Mouse (Mus musculus): ENCODE data around the gene Bpifa3. TPM values are rescaled to one million over a fixed set of nuclear protein-coding genes. Genes with fewer than 3 reads are reported as not detected.
"Not testable (repeated sequence)": the region's sequence is repeated elsewhere in the genome, so short reads cannot be mapped to it uniquely, and the experiment has no call there.

The Bpifa3 gene
- polyA plus RNA-seq, 1 experiment from 2014 or later: not detected

DNA sequence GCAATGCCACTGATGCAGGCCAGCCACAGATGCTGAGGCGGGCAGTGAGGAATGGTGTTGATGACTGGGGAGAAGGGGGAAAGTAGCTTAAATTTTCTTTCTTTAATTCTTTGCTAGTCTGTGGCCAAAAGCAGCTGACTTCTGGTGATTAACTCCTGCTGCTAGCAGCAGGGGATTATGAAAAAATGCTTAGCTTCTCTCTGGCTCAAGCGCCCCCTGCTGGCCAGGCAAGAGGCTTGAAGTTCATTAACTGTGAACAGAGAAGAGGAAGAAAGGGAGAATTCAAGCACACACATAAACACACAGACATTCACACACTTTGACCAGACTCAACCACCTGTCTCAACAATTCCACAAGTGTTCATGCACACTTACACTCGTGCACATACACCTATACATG is 28.3 kb downstream of the Bpifa3 start:
- Histone ChIP-seq H3K27ac (replicated peaks) (no peak overlapping the region), H3K9me3 (ENCODE audit: control insufficient read depth, low read length) (no peaks in the 10 kb centered on the region), H3K4me3 (ENCODE audit: low read depth, low read length) (no peak overlapping the region), H3K9ac (ENCODE audit: low read length) (no peak overlapping the region), H3K36me3 (ENCODE audit: control insufficient read depth, insufficient read depth, low read length) (no peaks in the 10 kb centered on the region), H3K4me2 (replicated peaks; ENCODE audit: low read depth) (no peak overlapping the region), H3K27me3 (ENCODE audit: control insufficient read depth, insufficient read depth, low read length) (no peaks in the 10 kb centered on the region), H3K4me1 (replicated peaks; ENCODE audit: control insufficient read depth, insufficient read depth) (no peaks in the 10 kb centered on the region)
- TF ChIP-seq CTCF (IDR thresholded peaks at IDR 0.05; ENCODE audit: low read depth): peak; percentile 74
- TF ChIP-seq EP300 (optimal IDR thresholded peaks at IDR 0.05): no peak
- ATAC-seq (ENCODE audit: low FRiP score, low TSS enrichment) (no peak), DNase-seq (ENCODE audit: low spot score) (no peak)
- 40% methylated on average over 3 of the region's 3 CpGs for WGBS

DNA sequence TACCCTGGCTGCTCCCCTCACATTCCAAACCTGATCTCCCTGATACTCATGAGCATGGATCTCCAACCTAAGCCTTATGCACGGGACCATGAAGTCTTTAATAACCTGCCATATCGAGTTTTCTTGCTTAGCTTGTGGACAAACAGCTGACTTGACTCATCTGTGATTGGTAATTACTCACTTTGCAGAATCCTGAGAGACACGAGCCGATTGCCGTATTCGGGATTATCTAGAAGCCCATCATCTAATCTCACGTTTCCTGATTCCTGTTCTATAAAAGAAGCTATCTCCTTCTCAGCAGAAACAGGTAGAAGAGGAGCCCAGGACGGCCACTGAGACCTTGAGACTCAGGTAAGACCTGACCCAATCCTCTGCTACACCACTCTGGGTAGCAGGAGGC is 32.2 kb downstream of the Bpifa3 start, which contains the start of gene Bpifa5:
Gene Bpifa5 (plus strand): TSS at position 301 of the 400 bp plus-strand sequence.
- ATAC-seq (ENCODE audit: low FRiP score, low TSS enrichment): no peak
- Histone ChIP-seq H3K27ac (replicated peaks) (no peak within 1 kb of the TSS), H3K4me2 (replicated peaks; ENCODE audit: low read depth) (no peak within 1 kb of the TSS), H3K9ac (ENCODE audit: low read length) (no peak within 1 kb of the TSS), H3K36me3 (ENCODE audit: control insufficient read depth, insufficient read depth, low read length) (no peaks in the 10 kb centered on the region), H3K4me3 (ENCODE audit: low read depth, low read length) (no peak within 1 kb of the TSS), H3K4me1 (replicated peaks; ENCODE audit: control insufficient read depth, insufficient read depth) (no peaks in the 10 kb centered on the region), H3K9me3 (ENCODE audit: control insufficient read depth, low read length) (no peaks in the 10 kb centered on the region), H3K27me3 (ENCODE audit: control insufficient read depth, insufficient read depth, low read length) (no peaks in the 10 kb centered on the region)
- WGBS: 78% methylated on average over 8 of the region's 8 CpGs
- no peak for TF ChIP-seq CTCF (IDR thresholded peaks at IDR 0.05; ENCODE audit: low read depth)
- no peak for TF ChIP-seq EP300 (optimal IDR thresholded peaks at IDR 0.05)
- no peak for DNase-seq (ENCODE audit: low spot score)

DNA sequence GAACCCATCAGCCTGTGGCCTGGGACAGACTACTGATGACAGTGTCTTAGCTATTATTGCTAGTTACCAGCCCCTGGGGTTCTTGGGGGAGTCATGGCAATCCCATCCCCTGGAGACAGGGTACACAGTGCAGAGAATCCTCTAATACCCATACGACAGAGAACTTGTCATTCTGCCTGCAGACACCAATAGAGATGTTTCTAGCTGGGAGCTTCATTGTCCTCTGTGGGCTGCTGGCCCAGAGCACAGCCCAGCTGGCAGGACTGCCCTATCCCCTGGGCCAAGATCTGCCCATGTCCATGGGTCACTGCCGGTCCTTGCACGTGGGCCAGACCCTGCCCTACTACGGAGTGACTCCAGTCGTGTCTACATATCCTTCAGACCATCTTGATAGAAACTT is 33.2 kb downstream of the Bpifa3 start:
- H3K4me1 ChIP-seq (replicated peaks; ENCODE audit: control insufficient read depth, insufficient read depth): no peaks in the 10 kb centered on the region
- TF ChIP-seq CTCF (IDR thresholded peaks at IDR 0.05; ENCODE audit: low read depth): no peak
- TF ChIP-seq EP300 (optimal IDR thresholded peaks at IDR 0.05): no peak
- no peak overlapping the region for H3K27ac ChIP-seq (replicated peaks)
- DNase-seq (ENCODE audit: low spot score): no peak
- H3K9ac ChIP-seq (ENCODE audit: low read length): no peak overlapping the region
- no peak overlapping the region for H3K4me3 ChIP-seq (ENCODE audit: low read depth, low read length)
- no peaks in the 10 kb centered on the region for H3K27me3 ChIP-seq (ENCODE audit: control insufficient read depth, insufficient read depth, low read length)
- H3K9me3 ChIP-seq (ENCODE audit: control insufficient read depth, low read length): no peaks in the 10 kb centered on the region
- no peak overlapping the region for H3K4me2 ChIP-seq (replicated peaks; ENCODE audit: low read depth)
- H3K36me3 ChIP-seq (ENCODE audit: control insufficient read depth, insufficient read depth, low read length): no peaks in the 10 kb centered on the region
- 85% methylated on average over 5 of the region's 5 CpGs for WGBS
- no peak for ATAC-seq (ENCODE audit: low FRiP score, low TSS enrichment)

DNA sequence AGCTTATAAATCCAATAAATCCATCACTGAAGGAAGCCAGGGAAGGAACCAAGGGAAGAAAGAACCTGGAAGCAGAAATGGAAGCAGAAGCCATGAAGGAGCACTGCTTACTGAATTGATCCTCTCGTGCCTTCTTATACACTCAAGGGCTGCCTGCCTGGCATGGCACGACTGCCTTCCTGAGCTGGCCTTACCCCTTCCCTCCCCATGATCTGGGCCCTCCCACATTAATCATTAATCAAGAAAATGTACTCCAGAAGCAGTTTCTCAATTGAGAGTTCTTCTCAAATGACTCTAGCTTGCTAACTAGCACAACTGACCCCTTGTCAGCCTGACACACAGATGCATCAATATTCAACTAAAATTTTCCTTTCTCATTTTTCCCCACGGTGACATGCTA is 39.0 kb downstream of the Bpifa3 start:
- no peak for ATAC-seq (ENCODE audit: low FRiP score, low TSS enrichment)
- Histone ChIP-seq H3K36me3 (ENCODE audit: control insufficient read depth, insufficient read depth, low read length) (no peaks in the 10 kb centered on the region), H3K4me1 (replicated peaks; ENCODE audit: control insufficient read depth, insufficient read depth) (no peaks in the 10 kb centered on the region), H3K4me2 (replicated peaks; ENCODE audit: low read depth) (no peak overlapping the region), H3K27ac (replicated peaks) (no peak overlapping the region), H3K27me3 (ENCODE audit: control insufficient read depth, insufficient read depth, low read length) (no peaks in the 10 kb centered on the region), H3K4me3 (ENCODE audit: low read depth, low read length) (no peak overlapping the region), H3K9ac (ENCODE audit: low read length) (no peak overlapping the region), H3K9me3 (ENCODE audit: control insufficient read depth, low read length) (no peaks in the 10 kb centered on the region)
- 42% methylated on average over 3 of the region's 3 CpGs for WGBS
- DNase-seq (ENCODE audit: low spot score): no peak
- TF ChIP-seq CTCF (IDR thresholded peaks at IDR 0.05; ENCODE audit: low read depth) (no peak), EP300 (optimal IDR thresholded peaks at IDR 0.05) (no peak)

DNA sequence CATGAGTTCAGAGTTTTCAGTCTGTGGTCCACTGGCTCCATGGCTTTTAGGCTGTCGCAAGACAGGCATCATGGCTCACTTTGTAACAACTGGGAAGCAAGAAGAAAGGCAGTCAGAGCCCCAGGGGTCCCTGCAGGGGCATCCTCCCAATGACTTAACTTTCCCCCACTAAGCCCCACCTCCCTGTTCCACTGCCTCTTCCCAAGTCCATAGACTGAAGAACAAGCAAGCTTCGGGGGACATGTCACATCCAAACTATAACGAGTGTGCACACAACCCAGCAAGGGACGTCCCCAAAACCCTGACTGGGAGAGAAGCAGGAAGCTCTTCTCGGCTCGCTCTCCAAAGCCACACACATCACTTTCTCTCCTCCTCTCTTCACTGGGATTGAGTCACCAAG is 41.5 kb downstream of the Bpifa3 start:
- Histone ChIP-seq H3K9ac (ENCODE audit: low read length) (no peak overlapping the region), H3K4me1 (replicated peaks; ENCODE audit: control insufficient read depth, insufficient read depth) (no peaks in the 10 kb centered on the region), H3K27me3 (ENCODE audit: control insufficient read depth, insufficient read depth, low read length) (no peaks in the 10 kb centered on the region), H3K9me3 (ENCODE audit: control insufficient read depth, low read length) (no peaks in the 10 kb centered on the region), H3K4me2 (replicated peaks; ENCODE audit: low read depth) (no peak overlapping the region), H3K4me3 (ENCODE audit: low read depth, low read length) (no peak overlapping the region), H3K36me3 (ENCODE audit: control insufficient read depth, insufficient read depth, low read length) (no peaks in the 10 kb centered on the region), H3K27ac (replicated peaks) (no peak overlapping the region)
- WGBS: 62% methylated on average over 6 of the region's 6 CpGs
- DNase-seq (ENCODE audit: low spot score) (no peak), ATAC-seq (ENCODE audit: low FRiP score, low TSS enrichment) (no peak)
- no peak for TF ChIP-seq CTCF (IDR thresholded peaks at IDR 0.05; ENCODE audit: low read depth)

DNA sequence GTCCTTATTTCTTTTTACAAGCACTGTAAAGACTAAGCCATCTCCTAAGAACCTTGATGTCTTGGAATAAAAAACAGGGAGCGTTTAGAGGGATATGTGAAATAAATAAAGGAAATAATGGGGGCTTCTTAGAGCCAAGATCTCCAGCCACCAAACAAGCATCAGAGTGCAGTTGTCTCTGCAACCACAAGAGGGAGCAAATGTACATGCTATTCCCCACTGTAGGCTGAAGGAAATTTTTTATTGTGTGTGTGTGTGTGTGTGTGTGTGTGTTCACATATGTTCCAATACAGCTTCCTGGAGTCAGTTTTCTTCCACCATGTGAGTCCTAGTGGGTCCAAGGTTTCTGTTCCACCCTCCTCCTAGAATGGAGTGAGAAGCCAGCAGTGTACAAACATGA is 43.2 kb downstream of the Bpifa3 start:
- TF ChIP-seq CTCF (IDR thresholded peaks at IDR 0.05; ENCODE audit: low read depth) (peak; percentile 92), EP300 (optimal IDR thresholded peaks at IDR 0.05) (no peak)
- ATAC-seq (ENCODE audit: low FRiP score, low TSS enrichment): peak; percentile 92
- peak; percentile 65 for DNase-seq (ENCODE audit: low spot score)
- no peak overlapping the region for H3K27ac ChIP-seq (replicated peaks)
- no peaks in the 10 kb centered on the region for H3K27me3 ChIP-seq (ENCODE audit: control insufficient read depth, insufficient read depth, low read length)
- H3K4me1 ChIP-seq (replicated peaks; ENCODE audit: control insufficient read depth, insufficient read depth): no peaks in the 10 kb centered on the region
- WGBS: 20% methylated on average over 1 of the region's 1 CpGs
- H3K36me3 ChIP-seq (ENCODE audit: control insufficient read depth, insufficient read depth, low read length): no peaks in the 10 kb centered on the region
- H3K9ac ChIP-seq (ENCODE audit: low read length): no peak overlapping the region
- H3K4me3 ChIP-seq (ENCODE audit: low read depth, low read length): no peak overlapping the region
- no peak overlapping the region for H3K4me2 ChIP-seq (replicated peaks; ENCODE audit: low read depth)
- no peaks in the 10 kb centered on the region for H3K9me3 ChIP-seq (ENCODE audit: control insufficient read depth, low read length)

DNA sequence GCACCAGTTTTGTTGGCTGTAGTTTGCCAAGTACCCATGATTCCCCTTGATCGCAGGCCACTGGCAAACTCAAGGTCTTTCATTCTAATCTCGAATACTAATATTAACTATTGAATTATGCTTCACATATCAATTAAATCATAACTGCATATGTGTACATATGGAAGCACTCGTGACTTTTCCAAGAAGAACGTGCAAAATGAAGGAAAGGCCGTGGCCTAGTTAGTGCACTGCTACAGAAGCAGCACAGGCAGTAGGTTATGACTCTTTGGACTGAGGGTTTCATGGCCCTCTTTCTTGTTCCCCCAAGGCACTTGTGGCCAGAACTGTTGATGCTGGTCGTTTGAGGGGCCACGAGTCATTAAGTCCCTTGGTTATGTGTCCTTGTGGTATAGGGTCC is 51.8 kb downstream of the Bpifa3 start:
- H3K9me3 ChIP-seq (ENCODE audit: control insufficient read depth, low read length); H3K27me3 ChIP-seq (ENCODE audit: control insufficient read depth, insufficient read depth, low read length); H3K4me2 ChIP-seq (replicated peaks; ENCODE audit: low read depth); H3K4me3 ChIP-seq (ENCODE audit: low read depth, low read length); H3K36me3 ChIP-seq (ENCODE audit: control insufficient read depth, insufficient read depth, low read length); H3K9ac ChIP-seq (ENCODE audit: low read length); H3K27ac ChIP-seq (replicated peaks); H3K4me1 ChIP-seq (replicated peaks; ENCODE audit: control insufficient read depth, insufficient read depth); DNase-seq (ENCODE audit: low spot score): not testable (repeated sequence)
- ATAC-seq (ENCODE audit: low FRiP score, low TSS enrichment): peak; percentile 62
- WGBS: 66% methylated on average over 7 of the region's 7 CpGs

DNA sequence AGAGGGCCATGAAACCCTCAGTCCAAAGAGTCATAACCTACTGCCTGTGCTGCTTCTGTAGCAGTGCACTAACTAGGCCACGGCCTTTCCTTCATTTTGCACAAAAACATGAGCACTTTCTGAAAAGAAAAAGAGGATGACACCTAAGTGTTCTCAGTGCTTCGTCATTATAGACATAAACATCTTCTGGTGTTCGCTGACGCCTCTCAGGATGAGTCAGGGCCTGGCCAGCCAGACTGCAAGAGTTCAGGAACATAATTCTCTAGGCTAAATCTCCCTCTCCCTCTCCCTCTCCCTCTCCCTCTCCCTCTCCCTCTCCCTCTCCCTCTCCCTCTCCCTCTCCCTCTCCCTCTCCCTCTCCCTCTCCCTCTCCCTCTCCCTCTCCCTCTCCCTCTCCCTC is 52.9 kb downstream of the Bpifa3 start:
- not testable (repeated sequence) for H3K36me3 ChIP-seq (ENCODE audit: control insufficient read depth, insufficient read depth, low read length); ATAC-seq (ENCODE audit: low FRiP score, low TSS enrichment); H3K9me3 ChIP-seq (ENCODE audit: control insufficient read depth, low read length); H3K27ac ChIP-seq (replicated peaks); DNase-seq (ENCODE audit: low spot score); H3K4me1 ChIP-seq (replicated peaks; ENCODE audit: control insufficient read depth, insufficient read depth); H3K27me3 ChIP-seq (ENCODE audit: control insufficient read depth, insufficient read depth, low read length); H3K4me3 ChIP-seq (ENCODE audit: low read depth, low read length); H3K4me2 ChIP-seq (replicated peaks; ENCODE audit: low read depth); H3K9ac ChIP-seq (ENCODE audit: low read length)
- 47% methylated on average over 4 of the region's 4 CpGs for WGBS
